Mouse (Mus musculus) left cerebral cortex, adult 11 months (tissue): Measurements from ENCODE around the gene B3gnt2.
A peak's percentile ranks its signal among the peaks of the same experiment; 100 is the strongest.

ENCODE experiments used
- DNase-seq: peaks from one replicate; pipeline ENCODE4 v3.0.0; 2022; ENCODE audit warnings: low spot score

The B3gnt2 gene

DNA sequence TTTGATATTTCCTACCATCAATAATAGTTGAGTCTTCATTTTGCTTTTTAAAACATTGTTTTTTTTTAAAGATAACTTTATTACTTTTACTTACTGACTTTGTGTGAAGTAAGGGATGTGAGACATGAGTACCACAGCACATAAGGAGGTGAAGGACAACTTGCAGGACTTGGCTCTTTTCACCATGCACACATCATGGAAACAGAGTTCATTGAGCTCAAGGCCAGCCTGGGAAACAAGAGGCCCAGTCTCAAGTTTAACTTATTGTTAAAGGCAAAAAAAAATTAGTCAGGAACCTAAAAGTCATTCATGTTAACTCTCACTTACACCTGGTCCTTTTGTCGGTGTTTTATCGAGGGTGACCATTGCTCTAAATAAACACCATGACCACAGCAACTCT, 137.7 kb downstream of the B3gnt2 start:
- DNase-seq, result no peak

GRCm38 (mm10) chr11:22720096-22720495, 140.7 kb downstream of the B3gnt2 start:
- DNase-seq, result peak; percentile 21

DNA sequence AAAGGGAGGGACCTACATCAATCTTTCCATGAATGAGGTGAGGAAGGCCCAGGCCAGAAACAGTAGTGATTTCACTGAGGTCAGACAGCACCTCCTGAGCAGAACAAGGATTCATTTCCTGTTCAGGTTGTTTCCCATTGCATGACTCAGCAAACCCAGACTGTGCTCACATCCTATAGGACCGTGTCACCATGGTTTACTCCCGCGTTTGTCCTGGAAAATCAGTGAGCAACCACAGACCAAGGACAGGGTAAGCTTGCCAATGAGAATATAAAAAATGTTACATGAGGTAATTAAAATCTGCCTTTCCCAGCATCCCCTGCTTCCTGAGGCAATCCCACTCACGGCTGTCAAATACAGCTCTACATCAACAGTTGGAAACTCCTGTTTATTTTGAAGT, 141.2 kb downstream of the B3gnt2 start:
- peak; percentile 19 for DNase-seq

DNA sequence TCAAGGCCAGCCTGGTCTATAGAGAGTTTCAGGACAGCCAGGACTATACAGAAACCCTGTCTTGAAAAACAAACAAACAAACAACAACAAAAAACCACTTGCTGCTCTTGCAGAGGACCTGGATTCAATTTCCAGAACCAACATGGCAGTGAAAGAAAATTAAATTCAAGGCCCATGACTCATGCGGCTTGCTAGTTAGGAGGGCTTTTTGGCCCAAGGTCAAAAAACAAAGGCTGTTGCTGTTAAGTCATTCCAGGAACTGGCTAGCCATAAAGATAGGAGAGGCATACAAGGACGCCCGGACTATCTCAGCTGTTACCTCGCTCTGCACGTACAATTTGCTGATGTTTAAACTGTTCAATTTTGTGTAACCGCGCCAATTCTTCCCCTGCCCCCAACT, 142.7 kb downstream of the B3gnt2 start:
- DNase-seq, result no peak

- DNase-seq, result no peak
Measured at GRCm38 (mm10) chr11:22711327-22711726, 149.4 kb downstream of the B3gnt2 start.

GRCm38 (mm10) chr11:22710596-22710995, 150.2 kb downstream of the B3gnt2 start:
- peak; percentile 24 for DNase-seq
